Mouse (Mus musculus) stomach, postnatal 0 days (tissue): ENCODE measurements around the gene Cenpn.
A peak's percentile ranks its signal among the peaks of the same experiment; 100 is the strongest.

ENCODE experiments used
- CTCF ChIP-seq: IDR thresholded peaks from 2 replicates; pipeline ENCODE4 v1.5.1; 2016; ENCODE audit warnings: antibody characterized with exemption, low read depth, mild to moderate bottlenecking, moderate library complexity
- EP300 ChIP-seq: optimal IDR thresholded peaks from 2 replicates; pipeline ENCODE3; 2016; ENCODE audit warnings: antibody characterized with exemption

GRCm38 (mm10) chr8:116989842-116990241 is 68.3 kb downstream of the Cenpn start:
- TF ChIP-seq CTCF (peak; percentile 27; the same call in 1 of the 2 replicates), EP300 (no peak)
